Mouse (Mus musculus) megakaryocyte, embryonic 14.5 days (primary cell): ENCODE data around the gene Ralgapa2.

Source experiments
- FLI1 ChIP-seq: IDR thresholded peaks from 2 replicates; pipeline ENCODE4 v1.6.1; 2012; ENCODE audit warnings: low read length, inconsistent platforms, mixed read lengths
- GATA1 ChIP-seq: IDR thresholded peaks from 3 replicates; pipeline ENCODE4 v1.6.1; 2012; ENCODE audit warnings: mixed read lengths, low read length, inconsistent platforms, borderline replicate concordance

GRCm38 (mm10) chr2:146365368-146365983 is 146.7 kb downstream of the Ralgapa2 start:
- TF ChIP-seq GATA1 (no peak), FLI1 (no peak)
